Mouse (Mus musculus) MEL (cell line): ENCODE data around the gene Fryl. TPM values are rescaled to one million over a fixed set of nuclear protein-coding genes. Genes with fewer than 3 reads are reported as not detected.
"Not testable (repeated sequence)": the region's sequence is repeated elsewhere in the genome, so short reads cannot be mapped to it uniquely, and the experiment has no call there.

ENCODE experiments used
- DNase-seq: peaks from one replicate; pipeline ENCODE4 v3.0.0; 2011; ENCODE audit warnings: low read depth, low spot score
- H3K27ac ChIP-seq: 2 replicates; pipeline ENCODE4 v1.5.1; 2012; ENCODE audit warnings: low read depth, mild to moderate bottlenecking, control low read depth, low read length, moderate library complexity; ENCODE audit not compliant: control insufficient read depth
- H3K27me3 ChIP-seq, 2 experiments: fragments of 150-350 bp in 1 of 2; sonication (generic) in 1 of 2; 2 replicates each; pipeline ENCODE4 v1.6.1; 2012; ENCODE audit warnings: low read length in 2 of 2, mild to moderate bottlenecking in 2 of 2, improper control_type of control experiment in 1 of 2, moderate library complexity in 1 of 2; ENCODE audit not compliant: insufficient read depth in 2 of 2, control insufficient read depth in 1 of 2
- H3K36me3 ChIP-seq, 2 experiments: 2 replicates each; pipeline ENCODE4 v1.6.1; 2012 to 2014; ENCODE audit warnings: low read length in 2 of 2, improper control_type of control experiment in 1 of 2, inconsistent platforms in 1 of 2, mild to moderate bottlenecking in 1 of 2; ENCODE audit not compliant: insufficient read depth in 2 of 2, control insufficient read depth in 1 of 2
- H3K4me1 ChIP-seq, 2 experiments: fragments of 150-350 bp in 1 of 2; sonication (generic) in 1 of 2; 2 replicates each; pipeline ENCODE4 v1.6.1; 2012; ENCODE audit warnings: low read length in 2 of 2, improper control_type of control experiment in 1 of 2, mild to moderate bottlenecking in 1 of 2; ENCODE audit not compliant: insufficient read depth in 2 of 2, control insufficient read depth in 1 of 2
- H3K4me3 ChIP-seq, 2 experiments: fragments of 150-350 bp in 1 of 2; sonication (generic) in 1 of 2; 2 replicates each; pipeline ENCODE4 v1.5.1; 2012; ENCODE audit warnings: low read depth in 2 of 2, low read length in 2 of 2, mild to moderate bottlenecking in 2 of 2, moderate library complexity in 2 of 2, control low read depth in 1 of 2, improper control_type of control experiment in 1 of 2; ENCODE audit not compliant: control insufficient read depth in 1 of 2, insufficient read depth in 1 of 2
- H3K79me2 ChIP-seq: 2 replicates; pipeline ENCODE4 v1.6.1; 2012; ENCODE audit warnings: mild to moderate bottlenecking, low read length, moderate library complexity; ENCODE audit not compliant: control insufficient read depth, poor library complexity, insufficient read depth
- H3K9ac ChIP-seq: 2 replicates; pipeline ENCODE4 v1.6.1; 2012; ENCODE audit warnings: low read depth, mild to moderate bottlenecking, control low read depth, low read length, moderate library complexity; ENCODE audit not compliant: control insufficient read depth, poor library complexity, severe bottlenecking
- H3K9me3 ChIP-seq: fragments of 150-350 bp; sonication (generic); replicated peaks from 2 replicates; pipeline ENCODE4 v1.6.1; 2012; ENCODE audit warnings: mild to moderate bottlenecking, low read length, improper control_type of control experiment, moderate library complexity; ENCODE audit not compliant: insufficient read depth
- CTCF ChIP-seq, 3 experiments: IDR thresholded peaks in 2 of 3; conservative IDR thresholded peaks in 1 of 3; 2 replicates each; pipeline ENCODE4 v1.5.1; 2011 to 2012; ENCODE audit warnings: low read length in 3 of 3, low read depth in 2 of 3, mild to moderate bottlenecking in 2 of 3, improper control_type of control experiment in 1 of 3, inconsistent platforms in 1 of 3, mixed read lengths in 1 of 3, moderate library complexity in 1 of 3; ENCODE audit not compliant: control insufficient read depth in 1 of 3, insufficient read depth in 1 of 3, poor library complexity in 1 of 3, severe bottlenecking in 1 of 3
- EP300 ChIP-seq, 2 experiments: IDR thresholded peaks; 2 replicates each; pipeline ENCODE4 v1.6.1; 2011; ENCODE audit warnings: improper control_type of control experiment in 2 of 2, low read length in 2 of 2, low read depth in 1 of 2, mild to moderate bottlenecking in 1 of 2
- KAT2A ChIP-seq: conservative IDR thresholded peaks from 2 replicates; pipeline ENCODE4 v1.6.1; 2012; ENCODE audit warnings: low read depth, low read length, improper control_type of control experiment, inconsistent platforms
- MEF2A ChIP-seq: IDR thresholded peaks from 2 replicates; pipeline ENCODE4 v1.6.1; 2014; ENCODE audit warnings: low read depth, mild to moderate bottlenecking, inconsistent platforms, low read length, improper control_type of control experiment; ENCODE audit not compliant: poor library complexity, insufficient replicate concordance, severe bottlenecking; ENCODE audit errors: extremely low read depth
- MXI1 ChIP-seq: IDR thresholded peaks from 2 replicates; pipeline ENCODE4 v1.6.1; 2011; ENCODE audit warnings: mild to moderate bottlenecking, low read depth, low read length, improper control_type of control experiment
- MYC ChIP-seq: IDR thresholded peaks from 2 replicates; pipeline ENCODE4 v1.6.1; 2011; ENCODE audit warnings: low read depth, mild to moderate bottlenecking, low read length, improper control_type of control experiment, moderate library complexity
- POLR2AphosphoS5 ChIP-seq: IDR thresholded peaks from 2 replicates; pipeline ENCODE4 v1.6.1; 2012; ENCODE audit warnings: low read depth, borderline replicate concordance, mild to moderate bottlenecking, inconsistent platforms, low read length, moderate library complexity, mixed read lengths
- RAD21 ChIP-seq: IDR thresholded peaks from 2 replicates; pipeline ENCODE4 v1.6.1; 2011; ENCODE audit warnings: mild to moderate bottlenecking, low read depth, low read length, improper control_type of control experiment
- SIN3A ChIP-seq: IDR thresholded peaks from 2 replicates; pipeline ENCODE4 v1.6.1; 2012; ENCODE audit warnings: low read length, improper control_type of control experiment, inconsistent platforms
- SMC3 ChIP-seq: IDR thresholded peaks from 2 replicates; pipeline ENCODE4 v1.6.1; 2011; ENCODE audit warnings: low read depth, low read length, improper control_type of control experiment
- TCF12 ChIP-seq: IDR thresholded peaks from 2 replicates; pipeline ENCODE4 v1.6.1; 2014; ENCODE audit warnings: low read depth, mild to moderate bottlenecking, inconsistent platforms, low read length, improper control_type of control experiment, moderate library complexity
- ZC3H11A ChIP-seq: IDR thresholded peaks from 2 replicates; pipeline ENCODE4 v1.6.1; 2012; ENCODE audit warnings: low read depth, mild to moderate bottlenecking, inconsistent platforms, low read length, improper control_type of control experiment
- ZKSCAN1 ChIP-seq: IDR thresholded peaks from 2 replicates; pipeline ENCODE4 v1.6.1; 2012; ENCODE audit warnings: low read depth, mild to moderate bottlenecking, inconsistent platforms, low read length, improper control_type of control experiment, moderate library complexity
- ZMIZ1 ChIP-seq: IDR thresholded peaks from 2 replicates; pipeline ENCODE4 v1.6.1; 2012; ENCODE audit warnings: low read depth, mild to moderate bottlenecking, inconsistent platforms, low read length, improper control_type of control experiment, moderate library complexity
- polyA plus RNA-seq, 2 experiments: library from polyadenylated mRNA; stranded (reverse) in 1 of 2; unstranded in 1 of 2; fragments of >175 nt in 1 of 2; fragments of >200 nt in 1 of 2; gene quantifications; 2 replicates each; pipeline versions ENCODE4 v1.2.1 to v1.2.4; 2012; ENCODE audit warnings: low replicate concordance in 2 of 2, low read depth in 1 of 2; ENCODE audit not compliant: insufficient read length in 2 of 2, insufficient read depth in 1 of 2, missing spikeins in 1 of 2
- total RNA-seq: library from RNA; depleted of rRNA; stranded (reverse); fragments of 300-350 nt; gene quantifications from 2 replicates; pipeline ENCODE4 v1.2.3, GENCODE M21; 2012

Gene Fryl
- total and polyA plus RNA-seq, 3 experiments: 18.8 to 188 (median 39.7) TPM

- not testable (repeated sequence) for H3K9me3 ChIP-seq, H3K4me1 ChIP-seq, H3K4me3 ChIP-seq, DNase-seq, H3K9ac ChIP-seq, H3K27ac ChIP-seq, H3K79me2 ChIP-seq, H3K27me3 ChIP-seq, H3K36me3 ChIP-seq
Measured at GRCm38 (mm10) chr5:73012884-73013610, 243.4 kb downstream of the Fryl start.

GRCm38 (mm10) chr5:73011806-73012205 is 244.6 kb downstream of the Fryl start:
- not testable (repeated sequence) for H3K27ac ChIP-seq, H3K9me3 ChIP-seq, H3K9ac ChIP-seq, H3K27me3 ChIP-seq, H3K4me1 ChIP-seq, DNase-seq, H3K36me3 ChIP-seq, H3K4me3 ChIP-seq, H3K79me2 ChIP-seq

- H3K27ac ChIP-seq, H3K36me3 ChIP-seq, H3K79me2 ChIP-seq, H3K9ac ChIP-seq, H3K27me3 ChIP-seq, H3K9me3 ChIP-seq, DNase-seq, H3K4me1 ChIP-seq, H3K4me3 ChIP-seq: not testable (repeated sequence)
- TF ChIP-seq ZC3H11A: peak; percentile 1; the same call in 1 of the 2 replicates
- peak; percentile 45 for TF ChIP-seq SMC3
- peak; percentile 38 to 53 (median 44) for TF ChIP-seq CTCF (IDR thresholded peaks at IDR 0.05 in 2 of 3, conservative IDR thresholded peaks at IDR 0.05 in 1 of 3; ENCODE audit: control insufficient read depth in 1 of 3, insufficient read depth in 1 of 3, low read depth in 2 of 3, low read length in 3 of 3, poor library complexity in 1 of 3, severe bottlenecking in 1 of 3)
- peak; percentile 41 for TF ChIP-seq RAD21
Measured at GRCm38 (mm10) chr5:73008230-73008629, 248.2 kb downstream of the Fryl start.

GRCm38 (mm10) chr5:73007582-73007959 is 248.8 kb downstream of the Fryl start:
- Histone ChIP-seq H3K36me3 (no peaks in the 10 kb centered on the region), H3K79me2 (no peaks in the 10 kb centered on the region), H3K27ac (no peak overlapping the region), H3K4me3 (no peak overlapping the region), H3K4me1 (no peaks in the 10 kb centered on the region), H3K9ac (no peak overlapping the region), H3K27me3 (no peaks in the 10 kb centered on the region), H3K9me3 (no peaks in the 10 kb centered on the region)
- DNase-seq: no peak
- TF ChIP-seq SMC3 (no peak), ZMIZ1 (no peak), KAT2A (no peak), TCF12 (no peak), POLR2AphosphoS5 (no peak), EP300 (IDR thresholded peaks at IDR 0.05; ENCODE audit: low read depth in 1 of 2, low read length in 2 of 2) (no peak), ZKSCAN1 (no peak), SIN3A (no peak), MXI1 (no peak), MYC (no peak), MEF2A (no peak)
